Mouse (Mus musculus) stomach, postnatal 0 days (tissue): ENCODE measurements around the gene Dcp1b.

Experiments
- CTCF ChIP-seq: IDR thresholded peaks from 2 replicates; pipeline ENCODE4 v1.5.1; 2016; ENCODE audit warnings: antibody characterized with exemption, low read depth, mild to moderate bottlenecking, moderate library complexity
- EP300 ChIP-seq: optimal IDR thresholded peaks from 2 replicates; pipeline ENCODE3; 2016; ENCODE audit warnings: antibody characterized with exemption

DNA sequence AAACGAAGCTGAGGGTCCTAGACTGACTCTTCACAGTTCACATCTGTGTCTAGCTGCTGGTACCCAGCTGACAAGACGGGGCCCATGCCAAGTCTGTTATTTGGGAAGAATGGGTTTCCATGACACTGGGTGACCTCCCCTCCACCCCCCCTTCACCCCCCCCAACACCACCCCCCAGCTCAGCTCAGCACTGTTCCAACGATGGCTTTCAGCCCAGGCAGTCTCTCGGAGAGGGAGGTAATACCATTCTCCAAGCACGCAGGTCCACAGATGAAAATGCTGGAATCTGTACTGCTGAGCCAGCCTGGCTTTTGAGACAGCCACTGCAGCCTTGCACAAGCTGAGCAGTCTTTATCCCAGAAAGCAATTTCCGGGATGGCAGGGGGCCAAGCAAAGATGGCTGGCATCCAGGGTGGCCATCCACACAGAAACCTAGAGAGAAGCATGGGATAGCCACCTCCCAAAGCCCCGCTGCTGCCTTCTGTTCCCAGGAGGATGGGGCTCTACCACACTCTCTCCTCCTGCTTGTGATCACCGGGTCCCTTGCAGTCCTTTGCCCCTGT is 62.5 kb downstream of the Dcp1b start:
- TF ChIP-seq CTCF: peak; percentile 3; the same call in 1 of the 2 replicates
- TF ChIP-seq EP300: no peak
